14 mouse cellular contexts compared by ENCODE assay signal in genomic region chr11:77414141-77414839, GRCm38 (mm10). TPM values are rescaled to one million over a fixed set of nuclear protein-coding genes. Genes with fewer than 3 reads are reported as not detected.
"Had no signal": no experiment of that assay in that cellular context is flagged by ENCODE, and none has a peak within 500 bp of the region (broad histone marks: within the 10 kb centered on the region; RNA-seq: fewer than 3 reads in every experiment).

No protein-coding gene starts in this region.

- H3K36me3 ChIP-seq: kidney, embryonic 15.5 days; limb, embryonic 13.5 days; neural tube, embryonic 12.5 days had no signal

- H3K4me3 ChIP-seq: kidney, embryonic 15.5 days; limb, embryonic 13.5 days; liver, embryonic 13.5 days; midbrain, embryonic 15.5 days; neural tube, embryonic 12.5 days had no signal

- H3K27me3 ChIP-seq: kidney, embryonic 15.5 days; limb, embryonic 13.5 days; liver, embryonic 13.5 days; midbrain, embryonic 15.5 days; neural tube, embryonic 12.5 days had no signal

- DNase-seq: kidney, postnatal 14 days; left cerebral cortex, postnatal 4 days; liver, embryonic 13.5 days; lung, adult 18-20 months; lung, postnatal 36 days; right cerebral cortex, postnatal 4 days; spleen, adult 18-20 months; thymus, postnatal 36 days had no signal

- ATAC-seq: midbrain, embryonic 15.5 days had no signal

- H3K27ac ChIP-seq: kidney, embryonic 15.5 days; limb, embryonic 13.5 days; liver, embryonic 13.5 days; midbrain, embryonic 15.5 days; neural tube, embryonic 12.5 days had no signal

- H3K4me1 ChIP-seq: kidney, embryonic 15.5 days; midbrain, embryonic 15.5 days; neural tube, embryonic 12.5 days had no signal

- H3K4me2 ChIP-seq: kidney, embryonic 15.5 days; limb, embryonic 13.5 days; liver, embryonic 13.5 days; midbrain, embryonic 11.5 days; midbrain, embryonic 15.5 days; neural tube, embryonic 12.5 days had no signal

- H3K9me3 ChIP-seq: kidney, embryonic 15.5 days; limb, embryonic 13.5 days; liver, embryonic 13.5 days; midbrain, embryonic 15.5 days; neural tube, embryonic 12.5 days had no signal

- H3K9ac ChIP-seq: kidney, embryonic 15.5 days; limb, embryonic 13.5 days; liver, embryonic 13.5 days; midbrain, embryonic 15.5 days; neural tube, embryonic 12.5 days had no signal

RNA-seq across cellular contexts. Expression of gene Coro6, which starts 47.9 kb away (rescaled TPM):
- polyA plus RNA-seq: midbrain, embryonic 11.5 days; thymus, postnatal 0 days had no signal
